Mouse (Mus musculus) megakaryocyte, embryonic 14.5 days (primary cell): Measurements from ENCODE around the gene Tm6sf1. TPM values are rescaled to one million over a fixed set of nuclear protein-coding genes. Genes with fewer than 3 reads are reported as not detected.

Experiments used
- H3K27me3 ChIP-seq: replicated peaks from 2 replicates; pipeline ENCODE3; 2012; ENCODE audit warnings: inconsistent platforms
- H3K36me3 ChIP-seq: replicated peaks from 2 replicates; pipeline ENCODE3; 2012; ENCODE audit warnings: low read length, inconsistent platforms, mixed read lengths
- H3K4me1 ChIP-seq: 2 replicates; pipeline ENCODE4 v1.6.1; 2012; ENCODE audit warnings: inconsistent platforms
- H3K4me3 ChIP-seq: replicated peaks from 2 replicates; pipeline ENCODE3; 2012; ENCODE audit warnings: moderate library complexity, mild to moderate bottlenecking, inconsistent platforms
- H3K9me3 ChIP-seq: 2 replicates; pipeline ENCODE4 v1.6.1; 2012; ENCODE audit warnings: inconsistent platforms
- FLI1 ChIP-seq: IDR thresholded peaks from 2 replicates; pipeline ENCODE4 v1.6.1; 2012; ENCODE audit warnings: low read length, inconsistent platforms, mixed read lengths
- GATA1 ChIP-seq: IDR thresholded peaks from 3 replicates; pipeline ENCODE4 v1.6.1; 2012; ENCODE audit warnings: mixed read lengths, low read length, inconsistent platforms, borderline replicate concordance
- polyA plus RNA-seq: library from polyadenylated mRNA; stranded (reverse); fragments of >175 nt; gene quantifications from 2 replicates; pipeline ENCODE4 v1.2.3, GENCODE M21; 2012; ENCODE audit warnings: low replicate concordance; ENCODE audit not compliant: insufficient read depth

The Tm6sf1 gene
- polyA plus RNA-seq, 1 experiment, result 15.9 TPM

GRCm38 (mm10) chr7:81874636-81875035, 15.8 kb downstream of the Tm6sf1 start:
- Histone ChIP-seq H3K4me1 (peaks cover 26% of the 10 kb centered on the region), H3K4me3 (no peak overlapping the region), H3K27me3 (peaks cover 3% of the 10 kb centered on the region), H3K36me3 (peaks cover 51% of the 10 kb centered on the region), H3K9me3 (no peaks in the 10 kb centered on the region)
- TF ChIP-seq FLI1 (no peak), GATA1 (no peak)

GRCm38 (mm10) chr7:81875372-81875771, 16.6 kb downstream of the Tm6sf1 start:
- H3K36me3 ChIP-seq, result peaks cover 44% of the 10 kb centered on the region
- no peaks in the 10 kb centered on the region for H3K9me3 ChIP-seq
- H3K27me3 ChIP-seq, result peaks cover 3% of the 10 kb centered on the region
- no peak overlapping the region for H3K4me3 ChIP-seq
- no peak for TF ChIP-seq FLI1
- no peak for TF ChIP-seq GATA1
- peaks cover 19% of the 10 kb centered on the region for H3K4me1 ChIP-seq

GRCm38 (mm10) chr7:81880286-81880685, 21.5 kb downstream of the Tm6sf1 start:
- TF ChIP-seq FLI1 (no peak), GATA1 (no peak)
- Histone ChIP-seq H3K36me3 (peaks cover 22% of the 10 kb centered on the region), H3K4me1 (no peaks in the 10 kb centered on the region; the same call in 1 of the 2 replicates), H3K9me3 (no peaks in the 10 kb centered on the region), H3K4me3 (no peak overlapping the region), H3K27me3 (peaks cover 3% of the 10 kb centered on the region)

GRCm38 (mm10) chr7:81880797-81881196, 22.0 kb downstream of the Tm6sf1 start:
- H3K4me1 ChIP-seq, result no peaks in the 10 kb centered on the region; the same call in 1 of the 2 replicates
- peaks cover 22% of the 10 kb centered on the region for H3K36me3 ChIP-seq
- no peaks in the 10 kb centered on the region for H3K9me3 ChIP-seq
- TF ChIP-seq FLI1 (no peak), GATA1 (no peak)
- peaks cover 3% of the 10 kb centered on the region for H3K27me3 ChIP-seq
- no peak overlapping the region for H3K4me3 ChIP-seq

- Histone ChIP-seq H3K36me3 (peaks cover 22% of the 10 kb centered on the region), H3K4me3 (no peak overlapping the region), H3K4me1 (no peaks in the 10 kb centered on the region; the same call in 1 of the 2 replicates), H3K9me3 (no peaks in the 10 kb centered on the region), H3K27me3 (peaks cover 3% of the 10 kb centered on the region)
- TF ChIP-seq GATA1, result no peak
Measured at GRCm38 (mm10) chr7:81881600-81881999, 22.8 kb downstream of the Tm6sf1 start.

GRCm38 (mm10) chr7:81885128-81885527, 26.3 kb downstream of the Tm6sf1 start:
- Histone ChIP-seq H3K27me3 (peaks cover 4% of the 10 kb centered on the region), H3K36me3 (peaks cover 6% of the 10 kb centered on the region), H3K4me1 (no peaks in the 10 kb centered on the region), H3K4me3 (no peak overlapping the region), H3K9me3 (no peaks in the 10 kb centered on the region)
- TF ChIP-seq GATA1 (no peak), FLI1 (no peak)

GRCm38 (mm10) chr7:81899361-81899760, 40.6 kb downstream of the Tm6sf1 start:
- no peak overlapping the region for H3K4me3 ChIP-seq
- H3K4me1 ChIP-seq, result 0 out of 2 replicates have a peak, but pooled peaks cover 3% of the 10 kb centered on the region
- TF ChIP-seq GATA1 (no peak), FLI1 (no peak)
- no peaks in the 10 kb centered on the region for H3K9me3 ChIP-seq
- H3K27me3 ChIP-seq, result peaks cover 9% of the 10 kb centered on the region
- no peaks in the 10 kb centered on the region for H3K36me3 ChIP-seq

- H3K27me3 ChIP-seq, result peaks cover 11% of the 10 kb centered on the region
- H3K4me3 ChIP-seq, result no peak overlapping the region
- no peaks in the 10 kb centered on the region for H3K36me3 ChIP-seq
- TF ChIP-seq GATA1, result no peak
- no peaks in the 10 kb centered on the region for H3K9me3 ChIP-seq
- H3K4me1 ChIP-seq, result 0 out of 2 replicates have a peak, but pooled peaks cover 3% of the 10 kb centered on the region
Measured at GRCm38 (mm10) chr7:81904094-81904493, 45.3 kb downstream of the Tm6sf1 start.

GRCm38 (mm10) chr7:81904926-81905325, 46.1 kb downstream of the Tm6sf1 start:
- H3K4me3 ChIP-seq, result no peak overlapping the region
- H3K4me1 ChIP-seq, result 0 out of 2 replicates have a peak, but pooled peaks cover 3% of the 10 kb centered on the region
- peaks cover 12% of the 10 kb centered on the region for H3K27me3 ChIP-seq
- H3K9me3 ChIP-seq, result no peaks in the 10 kb centered on the region
- no peak for TF ChIP-seq FLI1
- no peak for TF ChIP-seq GATA1
- no peaks in the 10 kb centered on the region for H3K36me3 ChIP-seq

- Histone ChIP-seq H3K4me3 (no peak overlapping the region), H3K36me3 (no peaks in the 10 kb centered on the region), H3K9me3 (no peaks in the 10 kb centered on the region), H3K4me1 (no peaks in the 10 kb centered on the region; the same call in 1 of the 2 replicates), H3K27me3 (peaks cover 6% of the 10 kb centered on the region)
- TF ChIP-seq FLI1, result no peak
- TF ChIP-seq GATA1, result no peak
Measured at GRCm38 (mm10) chr7:81918316-81918715, 59.5 kb downstream of the Tm6sf1 start.

- TF ChIP-seq GATA1 (no peak), FLI1 (no peak)
- H3K4me3 ChIP-seq, result no peak overlapping the region
Measured at GRCm38 (mm10) chr7:81920314-81920713, 61.5 kb downstream of the Tm6sf1 start.

More at GRCm38 (mm10) chr7:81920314-81920713, 61.5 kb downstream of the Tm6sf1 start:
- Histone ChIP-seq H3K36me3 (no peaks in the 10 kb centered on the region), H3K4me1 (no peaks in the 10 kb centered on the region; the same call in 1 of the 2 replicates), H3K9me3 (no peaks in the 10 kb centered on the region), H3K27me3 (peaks cover 6% of the 10 kb centered on the region)
